28 mouse cellular contexts compared by ENCODE assay signal in genomic region chr5:132163960-132164359, GRCm38 (mm10).
DNase-seq lines count a peak whose midpoint lies in the region; ATAC-seq and TF ChIP-seq lines count a peak whose summit lies in the region.
"Had no signal": no experiment of that assay in that cellular context is flagged by ENCODE, and none has a peak within 500 bp of the region (broad histone marks: within the 10 kb centered on the region; RNA-seq: fewer than 3 reads in every experiment).

No protein-coding gene starts in this region.

- WGBS in intestine, postnatal 0 days, result 54% methylated on average over 10 of the region's 10 CpGs
- WGBS in stomach, postnatal 0 days, result 70% methylated on average over 10 of the region's 10 CpGs
- WGBS in hindbrain, embryonic 10.5 days, result 84% methylated on average over 10 of the region's 10 CpGs

- ATAC-seq in intestine, postnatal 0 days, result peak; percentile 78
- peak; percentile 69; the same call in 1 of the 2 replicates for ATAC-seq in stomach, postnatal 0 days (ENCODE audit: low FRiP score, low TSS enrichment)
- ATAC-seq: CD4-positive, CD25-positive, alpha-beta regulatory T cell, adult 4 months; forebrain, embryonic 15.5 days; hindbrain, postnatal 0 days; inflammation-experienced regulatory T-cells, adult 6 months had no signal

- H3K9ac ChIP-seq in intestine, postnatal 0 days (ENCODE audit: low read depth, low read length), result no peak overlapping the region
- H3K9ac ChIP-seq in stomach, postnatal 0 days (ENCODE audit: low read length), result no peak overlapping the region
- H3K9ac ChIP-seq: embryonic facial prominence, embryonic 13.5 days; forebrain, embryonic 12.5 days; forebrain, embryonic 15.5 days; heart, embryonic 12.5 days; heart, embryonic 15.5 days; hindbrain, embryonic 14.5 days had no signal

- H3K27ac ChIP-seq in intestine, postnatal 0 days (ENCODE audit: low read depth, low read length), result no peak overlapping the region
- H3K27ac ChIP-seq in stomach, postnatal 0 days (replicated peaks), result no peak overlapping the region
- no peak overlapping the region for H3K27ac ChIP-seq in hindbrain, embryonic 10.5 days
- H3K27ac ChIP-seq: embryonic facial prominence, embryonic 10.5 days; embryonic facial prominence, embryonic 13.5 days; forebrain, embryonic 12.5 days; forebrain, embryonic 15.5 days; heart, embryonic 15.5 days; hindbrain, embryonic 14.5 days; hindbrain, postnatal 0 days had no signal

- H3K36me3 ChIP-seq in intestine, postnatal 0 days (ENCODE audit: control insufficient read depth, insufficient read depth), result no peaks in the 10 kb centered on the region
- no peaks in the 10 kb centered on the region for H3K36me3 ChIP-seq in stomach, postnatal 0 days (ENCODE audit: control insufficient read depth, insufficient read depth, low read length)
- no peaks in the 10 kb centered on the region for H3K36me3 ChIP-seq in hindbrain, embryonic 10.5 days
- H3K36me3 ChIP-seq: embryonic facial prominence, embryonic 10.5 days; embryonic facial prominence, embryonic 13.5 days; forebrain, embryonic 12.5 days; forebrain, embryonic 15.5 days; heart, embryonic 12.5 days; heart, embryonic 15.5 days had no signal

- DNase-seq in ES-CJ7 (ENCODE audit: low read depth, low spot score) (peak; percentile 2), R1 (ENCODE audit: low read depth, low spot score) (peak; percentile 13)
- DNase-seq in stomach, postnatal 0 days (ENCODE audit: low spot score), result peak; percentile 64
- DNase-seq in cerebellum, adult 18-20 months, result no peak
- no peak for DNase-seq in frontal cortex, postnatal 10 days (ENCODE audit: low spot score in 2 of 2)
- DNase-seq in hindbrain, embryonic 10.5 days (ENCODE audit: low spot score), result no peak
- DNase-seq: adrenal gland, postnatal 10 days; adrenal gland, postnatal 36 days; cerebellum, adult 8-10 months; cerebellum, postnatal 10 days; cerebellum, postnatal 36 days; embryo, embryonic 11 days; gastrocnemius, postnatal 10 days; gastrocnemius, postnatal 36 days; heart, postnatal 10 days; heart, postnatal 36 days had no signal

- H3K27me3 ChIP-seq in intestine, postnatal 0 days (replicated peaks; ENCODE audit: control insufficient read depth, insufficient read depth, low read length), result no peaks in the 10 kb centered on the region
- H3K27me3 ChIP-seq in stomach, postnatal 0 days (ENCODE audit: control insufficient read depth, insufficient read depth, low read length), result no peaks in the 10 kb centered on the region
- H3K27me3 ChIP-seq in hindbrain, embryonic 10.5 days (ENCODE audit: insufficient read depth, poor library complexity, severe bottlenecking), result no peaks in the 10 kb centered on the region
- H3K27me3 ChIP-seq: embryonic facial prominence, embryonic 13.5 days; forebrain, embryonic 12.5 days; forebrain, embryonic 15.5 days; heart, embryonic 12.5 days; heart, embryonic 15.5 days had no signal

- peak overlapping the region; percentile 1; the same call in 1 of the 2 replicates for H3K4me2 ChIP-seq in intestine, postnatal 0 days (replicated peaks; ENCODE audit: low read depth)
- no peak overlapping the region for H3K4me2 ChIP-seq in stomach, postnatal 0 days (replicated peaks; ENCODE audit: low read depth)
- H3K4me2 ChIP-seq: embryonic facial prominence, embryonic 13.5 days; forebrain, embryonic 12.5 days; forebrain, embryonic 15.5 days; heart, embryonic 12.5 days; heart, embryonic 15.5 days; hindbrain, embryonic 14.5 days had no signal

- TF ChIP-seq CTCF in intestine, postnatal 0 days (IDR thresholded peaks at IDR 0.05; ENCODE audit: low read depth), result no peak
- no peak for TF ChIP-seq CTCF in stomach, postnatal 0 days (IDR thresholded peaks at IDR 0.05; ENCODE audit: low read depth)

- TF ChIP-seq EP300 in stomach, postnatal 0 days (optimal IDR thresholded peaks at IDR 0.05), result no peak

- H3K4me3 ChIP-seq in intestine, postnatal 0 days (ENCODE audit: low read depth, low read length), result no peak overlapping the region
- no peak overlapping the region for H3K4me3 ChIP-seq in stomach, postnatal 0 days (ENCODE audit: low read depth, low read length)
- H3K4me3 ChIP-seq in hindbrain, embryonic 10.5 days, result no peak overlapping the region
- H3K4me3 ChIP-seq: embryonic facial prominence, embryonic 10.5 days; embryonic facial prominence, embryonic 13.5 days; erythroblast, embryonic 14.5 days; forebrain, embryonic 12.5 days; forebrain, embryonic 15.5 days; heart, embryonic 12.5 days; heart, embryonic 15.5 days had no signal

- H3K9me3 ChIP-seq in intestine, postnatal 0 days (ENCODE audit: control insufficient read depth), result no peaks in the 10 kb centered on the region
- no peaks in the 10 kb centered on the region for H3K9me3 ChIP-seq in stomach, postnatal 0 days (ENCODE audit: control insufficient read depth, low read length)
- H3K9me3 ChIP-seq in hindbrain, embryonic 10.5 days, result no peaks in the 10 kb centered on the region
- H3K9me3 ChIP-seq: embryonic facial prominence, embryonic 10.5 days; embryonic facial prominence, embryonic 13.5 days; forebrain, embryonic 12.5 days; forebrain, embryonic 15.5 days; heart, embryonic 12.5 days; heart, embryonic 15.5 days had no signal

- H3K4me1 ChIP-seq in intestine, postnatal 0 days (replicated peaks; ENCODE audit: control insufficient read depth, insufficient read depth, low read length), result no peaks in the 10 kb centered on the region
- no peaks in the 10 kb centered on the region for H3K4me1 ChIP-seq in stomach, postnatal 0 days (replicated peaks; ENCODE audit: control insufficient read depth, insufficient read depth)
- H3K4me1 ChIP-seq in hindbrain, embryonic 10.5 days (replicated peaks), result peaks cover 19% of the 10 kb centered on the region

Comparison
In these comparisons a context has a peak if more than half of its experiments do, and no peak if none do; other contexts are left out.
1. DNase-seq: peak in ES-CJ7 (single experiment), R1 (single experiment) and stomach, postnatal 0 days (single experiment); none in cerebellum, adult 18-20 months (0 of 2), frontal cortex, postnatal 10 days (0 of 2) and hindbrain, embryonic 10.5 days (single experiment).